Mouse (Mus musculus) G1E (cell line): Measurements from ENCODE around the gene Sgcd.

Experiments used
- CTCF ChIP-seq: IDR thresholded peaks from 2 replicates; pipeline ENCODE4 v1.5.1; 2012; ENCODE audit warnings: low read depth, low read length, inconsistent platforms, mixed read lengths
- GATA1 ChIP-seq: IDR thresholded peaks from 2 replicates; pipeline ENCODE4 v1.6.1; 2012; ENCODE audit warnings: borderline replicate concordance, low read length, inconsistent platforms, mixed read lengths
- POLR2AphosphoS5 ChIP-seq: IDR thresholded peaks from 2 replicates; pipeline ENCODE4 v1.6.1; 2012; ENCODE audit warnings: low read depth, low read length, inconsistent platforms; ENCODE audit not compliant: insufficient replicate concordance
- TAL1 ChIP-seq: conservative IDR thresholded peaks from 2 replicates; pipeline ENCODE4 v1.6.1; 2012; ENCODE audit warnings: low read depth, low read length, inconsistent platforms, mixed read lengths

- TF ChIP-seq CTCF: no peak
- no peak for TF ChIP-seq TAL1
- no peak for TF ChIP-seq GATA1
- TF ChIP-seq POLR2AphosphoS5: no peak
These were observed 906.3 kb downstream of the Sgcd start for GRCm38 (mm10) chr11:47082517-47082916.
